Mouse (Mus musculus) megakaryocyte, adult 5-6 weeks (primary cell): Measurements from ENCODE around the gene Ahsg. TPM values are rescaled to one million over a fixed set of nuclear protein-coding genes. Genes with fewer than 3 reads are reported as not detected.

ENCODE experiments used
- ATAC-seq: 2 replicates; pipeline ENCODE4 v1.8.0; 2016; ENCODE audit warnings: mild to moderate bottlenecking, inconsistent platforms; ENCODE audit not compliant: poor library complexity, severe bottlenecking
- total RNA-seq, 2 experiments: library from RNA; stranded (forward) in 1 of 2; stranded (reverse) in 1 of 2; fragments of 153-499, 151-499 nt in 1 of 2; fragments of 221-1000, 200-1000 nt in 1 of 2; gene quantifications; 2 replicates each; pipeline versions ENCODE4 v1.2.3 to v1.2.4; 2015 to 2017

The Ahsg gene
- total RNA-seq, 2 experiments from 2014 or later, result not detected

GRCm38 (mm10) chr16:22885356-22885755, 5.7 kb upstream of the Ahsg start:
- no peak for ATAC-seq

GRCm38 (mm10) chr16:22886726-22887125, 4.4 kb upstream of the Ahsg start:
- ATAC-seq, result no peak

GRCm38 (mm10) chr16:22888835-22889234, 2.2 kb upstream of the Ahsg start:
- no peak for ATAC-seq

- no peak for ATAC-seq
Measured at GRCm38 (mm10) chr16:22889716-22890115, 1.4 kb upstream of the Ahsg start.

- no peak for ATAC-seq
Measured at GRCm38 (mm10) chr16:22891733-22892154, 667 bp downstream of the Ahsg start.

DNA sequence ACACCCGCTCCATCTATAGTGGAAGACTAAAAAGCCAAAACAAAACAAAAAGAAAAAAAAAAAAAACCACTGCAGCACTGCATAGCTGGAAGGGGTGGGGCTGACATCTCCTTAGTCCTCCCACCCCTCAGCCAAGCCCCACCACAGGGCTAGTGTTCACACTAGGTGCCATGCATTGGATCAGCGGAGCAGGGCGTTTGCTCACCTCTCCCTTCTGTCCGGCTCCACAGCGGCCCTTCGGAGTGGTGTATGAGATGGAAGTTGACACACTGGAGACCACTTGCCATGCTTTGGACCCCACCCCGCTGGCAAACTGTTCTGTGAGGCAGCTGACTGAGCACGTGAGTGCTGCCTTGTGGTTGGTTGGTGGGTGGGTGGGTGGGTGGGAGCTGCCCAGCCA, 3.0 kb downstream of the Ahsg start:
- no peak for ATAC-seq

GRCm38 (mm10) chr16:22896618-22897017, 5.5 kb downstream of the Ahsg start:
- ATAC-seq, result no peak

DNA sequence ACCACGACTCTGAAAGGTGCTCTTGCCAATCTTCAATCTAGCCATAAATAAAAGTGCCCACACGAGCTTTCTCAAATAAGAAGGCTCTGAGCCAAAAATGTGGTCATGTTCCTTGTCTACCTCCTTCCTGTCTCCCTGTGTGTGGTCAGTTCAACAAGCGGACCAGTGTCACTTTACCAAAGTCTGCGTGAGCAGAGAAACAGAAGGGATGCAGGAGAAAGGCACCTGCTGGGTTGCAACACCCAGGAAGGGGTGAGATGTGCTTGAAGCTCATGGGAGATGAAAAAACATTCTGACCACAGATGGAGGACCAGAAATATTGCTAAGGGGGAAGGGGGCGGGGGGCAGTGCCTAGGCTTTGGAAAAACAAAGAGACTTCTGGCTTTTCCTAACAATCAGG, 8.3 kb downstream of the Ahsg start:
- ATAC-seq, result no peak

- no peak for ATAC-seq
Measured at GRCm38 (mm10) chr16:22899866-22900570, 8.9 kb downstream of the Ahsg start.

DNA sequence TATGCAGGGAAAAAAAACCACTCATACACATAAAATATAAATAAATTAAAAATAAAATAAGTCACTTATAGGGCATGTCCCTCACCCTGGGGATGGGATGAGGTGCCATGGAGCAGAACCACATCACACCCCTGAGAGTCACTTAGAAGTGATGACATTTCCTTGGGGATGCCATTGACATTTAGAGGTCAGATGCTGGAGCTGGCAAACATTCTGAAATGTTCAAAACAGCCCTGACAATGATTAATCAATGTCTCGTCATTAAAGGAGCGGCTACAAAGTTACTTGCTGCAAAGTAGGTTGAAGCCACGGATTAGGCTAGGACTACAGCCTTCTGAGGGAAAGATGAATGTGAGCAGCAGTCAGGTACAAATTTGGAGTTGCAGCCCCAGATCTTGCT, 10.2 kb downstream of the Ahsg start:
- ATAC-seq, result no peak

GRCm38 (mm10) chr16:22909290-22909689, 18.2 kb downstream of the Ahsg start:
- ATAC-seq, result no peak

GRCm38 (mm10) chr16:22911986-22912385, 20.9 kb downstream of the Ahsg start:
- no peak for ATAC-seq

DNA sequence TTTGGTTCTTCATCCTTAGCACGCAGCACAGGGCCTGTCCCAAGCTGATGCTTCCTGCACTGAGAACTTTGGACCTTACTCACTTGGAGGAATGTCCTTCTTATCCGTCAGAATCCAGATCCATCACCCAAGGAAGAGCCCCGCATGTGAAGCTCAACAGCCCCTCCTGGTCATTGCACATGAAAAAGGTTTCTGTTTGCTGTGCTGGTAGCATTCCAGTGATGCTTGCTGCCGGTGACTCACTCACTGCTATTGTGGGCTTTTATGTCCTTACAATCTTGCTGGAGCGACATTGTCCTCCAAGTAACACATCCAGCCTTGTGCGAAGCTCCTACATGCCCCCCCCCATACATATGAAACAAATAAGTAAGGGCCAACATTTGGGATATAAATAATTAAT, 21.8 kb downstream of the Ahsg start:
- no peak for ATAC-seq

DNA sequence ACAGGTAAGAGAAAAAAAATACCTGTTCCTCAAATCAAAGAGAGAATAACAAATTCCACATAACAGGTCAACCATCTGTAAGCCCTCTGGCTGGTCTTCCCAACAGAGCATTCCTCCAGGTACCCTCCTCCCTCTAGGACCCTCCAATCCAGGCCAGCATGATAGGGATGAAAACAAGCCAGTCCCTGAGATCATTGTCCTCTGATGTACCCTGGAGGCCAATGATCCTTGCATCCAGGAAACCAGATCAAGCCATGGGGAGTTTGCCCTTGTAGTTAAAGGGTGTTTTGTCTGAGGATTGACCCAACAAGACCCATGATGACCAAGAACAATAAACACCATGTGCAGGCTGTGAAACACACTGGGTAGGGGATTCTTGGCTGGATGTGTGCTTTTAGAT, 23.2 kb downstream of the Ahsg start:
- ATAC-seq, result no peak

DNA sequence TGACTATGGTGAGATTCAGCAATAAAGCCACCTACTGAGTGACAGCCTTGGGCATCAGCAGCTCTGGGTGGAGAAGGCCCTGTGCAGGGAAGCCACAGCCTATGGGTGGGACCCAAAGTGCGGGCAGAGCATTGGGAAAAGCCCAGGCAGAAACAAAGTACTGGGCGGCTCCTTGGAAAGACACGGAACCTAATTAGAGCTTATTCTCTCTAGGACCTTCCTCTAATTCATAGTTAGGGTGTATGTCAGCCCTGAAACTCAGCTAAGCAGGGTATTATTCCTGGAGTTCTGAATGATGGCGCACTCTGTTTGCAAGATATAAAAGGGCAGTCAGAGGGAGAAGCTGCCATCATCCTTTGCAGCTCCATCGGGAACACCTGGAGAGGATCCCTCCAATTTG, 27.0 kb downstream of the Ahsg start, which contains the start of gene Fetub:
Fetub (plus strand) TSS at position 301 of the 400 bp plus-strand sequence.
- ATAC-seq, result no peak

DNA sequence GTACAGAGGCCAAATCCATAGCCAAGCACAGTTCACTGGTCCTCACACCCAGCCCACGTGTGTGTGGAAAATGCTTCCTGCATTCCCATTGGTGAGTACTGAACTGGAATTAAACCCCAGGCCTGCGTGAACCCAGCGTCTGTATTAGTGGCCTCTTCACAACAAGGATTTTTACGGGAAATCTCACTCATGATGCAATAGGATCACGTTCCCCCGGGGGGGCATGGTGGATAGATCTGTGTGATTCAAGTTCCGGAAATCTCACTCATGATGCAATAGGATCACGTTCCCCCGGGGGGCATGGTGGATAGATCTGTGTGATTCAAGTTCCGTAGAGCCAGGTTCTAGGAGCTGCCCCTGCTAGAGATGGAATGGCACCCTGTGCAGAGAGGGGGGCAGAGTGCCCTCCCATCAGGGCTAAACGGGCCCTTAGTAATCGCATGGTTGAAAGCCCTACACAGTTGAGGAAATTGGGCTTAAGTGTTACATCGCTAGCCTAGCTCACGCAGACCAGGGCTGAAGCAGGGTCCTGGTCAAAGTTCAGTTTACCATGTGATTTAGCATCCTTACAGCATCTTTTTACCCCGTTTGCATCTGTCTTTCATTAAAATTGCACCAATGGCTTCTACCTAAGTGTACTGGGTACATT, 27.7 kb downstream of the Ahsg start:
- no peak for ATAC-seq

DNA sequence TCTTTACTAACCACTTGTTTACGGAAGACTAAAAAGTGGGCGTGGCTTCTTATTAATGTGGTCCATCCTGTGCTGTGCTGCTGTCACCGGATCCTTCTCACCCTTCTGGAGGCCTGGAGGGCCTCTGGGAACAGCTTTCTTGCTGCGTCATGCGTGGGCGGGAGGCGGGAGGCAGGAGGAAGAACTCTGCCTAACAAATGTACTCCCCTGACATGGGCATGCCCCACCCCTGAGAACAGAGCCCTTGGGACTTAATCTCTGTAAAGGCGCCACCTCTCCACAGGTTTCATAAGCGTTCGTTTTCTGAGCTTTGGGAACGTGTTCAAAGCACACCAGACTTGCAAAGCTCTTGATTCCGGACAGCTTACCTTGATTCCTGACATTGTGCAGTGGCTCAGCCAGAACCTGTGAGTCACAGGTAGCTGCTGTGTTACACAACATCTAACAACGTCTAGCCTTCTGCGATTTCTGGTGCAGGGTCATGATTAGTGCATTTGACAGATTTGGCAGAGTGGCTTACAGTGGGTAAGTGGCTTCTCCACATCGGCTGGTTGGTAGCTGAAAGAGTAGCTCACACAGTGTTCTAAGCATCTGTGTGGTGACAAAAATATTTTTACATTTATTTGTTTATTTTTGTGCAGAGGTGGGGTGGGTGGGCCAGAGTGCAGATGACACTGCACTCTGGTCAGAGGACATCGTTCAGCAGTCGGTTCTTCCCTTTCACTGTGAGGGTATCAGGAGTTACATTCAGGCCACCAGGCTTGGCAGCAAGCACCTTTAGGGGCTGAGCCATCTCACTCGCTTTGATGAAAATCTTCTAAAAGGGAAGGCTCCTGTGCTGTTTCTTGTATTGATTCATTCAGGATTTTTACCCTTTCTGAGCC, 29.1 kb downstream of the Ahsg start:
- ATAC-seq, result no peak

- no peak for ATAC-seq
Measured at GRCm38 (mm10) chr16:22921761-22922160, 30.7 kb downstream of the Ahsg start.

- no peak for ATAC-seq
Measured at GRCm38 (mm10) chr16:22922433-22922832, 31.4 kb downstream of the Ahsg start.

DNA sequence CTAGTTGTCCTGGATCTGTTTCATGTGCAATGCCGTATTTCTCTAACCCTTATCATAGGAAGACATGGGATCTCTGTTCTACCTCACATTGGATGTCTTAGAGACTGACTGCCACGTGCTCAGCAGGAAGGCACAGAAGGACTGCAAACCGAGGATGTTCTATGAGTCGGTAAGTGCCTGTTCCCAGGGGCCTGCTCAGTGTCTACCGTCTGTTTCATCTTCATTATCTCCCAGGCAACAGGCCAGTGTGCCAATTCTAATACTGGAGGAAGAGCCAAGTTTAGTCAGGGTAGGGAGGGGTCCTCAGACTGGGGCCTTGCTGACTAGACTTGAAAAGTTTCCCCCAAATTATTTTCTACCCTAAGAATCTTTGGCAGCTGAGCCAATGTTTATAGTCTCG, 38.5 kb downstream of the Ahsg start:
- ATAC-seq, result no peak

- ATAC-seq, result no peak
Measured at GRCm38 (mm10) chr16:22931431-22932200, 40.5 kb downstream of the Ahsg start.
